Mouse (Mus musculus) heart, adult 2 months (tissue): Measurements from ENCODE around the gene Plod1. TPM values are rescaled to one million over a fixed set of nuclear protein-coding genes. Genes with fewer than 3 reads are reported as not detected.
A peak's percentile ranks its signal among the peaks of the same experiment; 100 is the strongest.

Source experiments
- DNase-seq, 2 experiments: peaks; one replicate each; pipeline ENCODE4 v3.0.0; 2021
- H3K27ac ChIP-seq: fragments of 200-600 bp; 2 replicates; pipeline ENCODE4 v1.8.1; 2022
- H3K27me3 ChIP-seq: fragments of 200-500 bp; 2 replicates; pipeline ENCODE4 v1.6.1; 2012; ENCODE audit warnings: mild to moderate bottlenecking, low read length, inconsistent platforms, mixed read lengths; ENCODE audit not compliant: control insufficient read depth, insufficient read depth
- H3K36me3 ChIP-seq: fragments of 200-500 bp; 2 replicates; pipeline ENCODE4 v1.6.1; 2012; ENCODE audit warnings: low read length, inconsistent platforms; ENCODE audit not compliant: control insufficient read depth, insufficient read depth
- H3K4me1 ChIP-seq: fragments of 200-500 bp; 2 replicates; pipeline ENCODE4 v1.6.1; 2011; ENCODE audit warnings: low read length; ENCODE audit not compliant: control insufficient read depth, insufficient read depth
- H3K4me3 ChIP-seq: fragments of 200-600 bp; 2 replicates; pipeline ENCODE4 v1.8.1; 2022
- H3K79me2 ChIP-seq: fragments of 200-500 bp; replicated peaks from 2 replicates; pipeline ENCODE4 v1.6.1; 2012; ENCODE audit warnings: mild to moderate bottlenecking, inconsistent platforms, low read length, moderate library complexity, mixed read lengths; ENCODE audit not compliant: control insufficient read depth, insufficient read depth
- H3K9ac ChIP-seq: fragments of 200-500 bp; 2 replicates; pipeline ENCODE4 v1.6.1; 2012; ENCODE audit warnings: low read depth, mild to moderate bottlenecking, control low read depth, inconsistent platforms, low read length, mixed read lengths
- CTCF ChIP-seq: fragments of 200-600 bp; IDR thresholded peaks from 2 replicates; pipeline ENCODE4 v1.8.1; 2022; ENCODE audit warnings: antibody characterized with exemption, mild to moderate bottlenecking, moderate library complexity
- EP300 ChIP-seq: fragments of 200-500 bp; IDR thresholded peaks from 2 replicates; pipeline ENCODE4 v1.6.1; 2011; ENCODE audit warnings: low read depth, low read length, control low read depth; ENCODE audit not compliant: insufficient read depth
- POLR2A ChIP-seq: fragments of 200-500 bp; IDR thresholded peaks from 2 replicates; pipeline ENCODE4 v1.6.1; 2011; ENCODE audit warnings: mild to moderate bottlenecking, low read depth, low read length, control low read depth; ENCODE audit not compliant: insufficient read depth
- WGBS: fragments of 180-500 bp; shearing (Covaris S2); methylation state at CpG from one replicate; pipeline ENCODE4 v1.1.7; 2018; 5-methylcytosine and 5-hydroxymethylcytosine counted together
- intact Hi-C: fragments of 180-260 bp; cut with DNase I; formaldehyde crosslinking; loops from one replicate; pipeline ENCODE4 v1.15.1; 2025
- polyA plus RNA-seq: library from polyadenylated mRNA; depleted of rRNA; stranded (reverse); fragments of >200 nt; gene quantifications from 2 replicates; pipeline ENCODE4 v1.2.3, GENCODE M21; 2012
- total RNA-seq, 2 experiments: library from RNA; stranded (reverse); gene quantifications; 2 replicates each; pipeline ENCODE4 v1.2.3; 2021

Plod1 gene
- total and polyA plus RNA-seq, 3 experiments: 62.4 to 88.6 (median 65.8) TPM

GRCm38 (mm10) chr4:147928136-147928535 lies 8.4 kb downstream of the Plod1 start:
- no peak for TF ChIP-seq POLR2A
- TF ChIP-seq EP300: no peak
- TF ChIP-seq CTCF: no peak
- H3K79me2 ChIP-seq: no peaks in the 10 kb centered on the region; the same call in 1 of the 2 replicates
- H3K27ac ChIP-seq: peak overlapping the region; percentile 20; the same call in 1 of the 2 replicates
- WGBS: 51% methylated on average over 9 of the region's 9 CpGs
- H3K9ac ChIP-seq: no peak overlapping the region
- intact Hi-C loops: no loop called here
- no peaks in the 10 kb centered on the region for H3K27me3 ChIP-seq
- H3K4me3 ChIP-seq: no peak overlapping the region
- H3K36me3 ChIP-seq: no peaks in the 10 kb centered on the region
- H3K4me1 ChIP-seq: peaks cover 8% of the 10 kb centered on the region
- DNase-seq: no peak

- no peak for TF ChIP-seq EP300
- 0 out of 2 replicates have a peak, but pooled peaks have one; percentile 14 for TF ChIP-seq POLR2A
- no peak overlapping the region for H3K9ac ChIP-seq
- intact Hi-C loops: no loop called here
- H3K27ac ChIP-seq: peak overlapping the region; percentile 20; the same call in 1 of the 2 replicates
- H3K36me3 ChIP-seq: no peaks in the 10 kb centered on the region
- WGBS: 41% methylated on average over 8 of the region's 8 CpGs
- peak; percentile 60 to 71 for DNase-seq
- H3K27me3 ChIP-seq: no peaks in the 10 kb centered on the region
- no peak overlapping the region for H3K4me3 ChIP-seq
- H3K4me1 ChIP-seq: peaks cover 4% of the 10 kb centered on the region
- no peaks in the 10 kb centered on the region; the same call in 1 of the 2 replicates for H3K79me2 ChIP-seq
These were observed 8.9 kb downstream of the Plod1 start for GRCm38 (mm10) chr4:147927705-147928104.

GRCm38 (mm10) chr4:147922341-147922740 lies 14.2 kb downstream of the Plod1 start:
- no peak for DNase-seq
- Histone ChIP-seq H3K4me3 (no peak overlapping the region), H3K4me1 (no peaks in the 10 kb centered on the region), H3K9ac (no peak overlapping the region), H3K27me3 (no peaks in the 10 kb centered on the region), H3K79me2 (no peaks in the 10 kb centered on the region; the same call in 1 of the 2 replicates), H3K27ac (no peak overlapping the region), H3K36me3 (no peaks in the 10 kb centered on the region)
- no peak for TF ChIP-seq EP300
- TF ChIP-seq CTCF: no peak
- TF ChIP-seq POLR2A: no peak
- intact Hi-C loops: no loop called here
- WGBS: 46% methylated on average over 11 of the region's 11 CpGs

GRCm38 (mm10) chr4:147920973-147921372 lies 15.6 kb downstream of the Plod1 start:
- TF ChIP-seq POLR2A (no peak), CTCF (no peak), EP300 (no peak)
- H3K79me2 ChIP-seq: no peaks in the 10 kb centered on the region
- H3K27ac ChIP-seq: no peak overlapping the region
- no peak overlapping the region for H3K9ac ChIP-seq
- no peak for DNase-seq
- H3K4me1 ChIP-seq: no peaks in the 10 kb centered on the region
- H3K27me3 ChIP-seq: no peaks in the 10 kb centered on the region
- 79% methylated on average over 10 of the region's 10 CpGs for WGBS
- H3K4me3 ChIP-seq: no peak overlapping the region
- no peaks in the 10 kb centered on the region for H3K36me3 ChIP-seq
- intact Hi-C loops: no loop called here

- intact Hi-C loops: loop anchor here (2.0 kb wide), 1 partner anchor 34 kb away; no protein-coding TSS in a partner anchor
- Histone ChIP-seq H3K4me1 (no peaks in the 10 kb centered on the region), H3K36me3 (no peaks in the 10 kb centered on the region), H3K9ac (no peak overlapping the region), H3K79me2 (no peaks in the 10 kb centered on the region), H3K27ac (no peak overlapping the region), H3K27me3 (no peaks in the 10 kb centered on the region), H3K4me3 (no peak overlapping the region)
- DNase-seq: no peak
- peak; percentile 78 for TF ChIP-seq CTCF
- no peak for TF ChIP-seq POLR2A
- TF ChIP-seq EP300: no peak
- 58% methylated on average over 7 of the region's 7 CpGs for WGBS
These were observed 18.0 kb downstream of the Plod1 start for GRCm38 (mm10) chr4:147918459-147919121.

- no peak overlapping the region for H3K9ac ChIP-seq
- 64% methylated on average over 5 of the region's 5 CpGs for WGBS
- H3K4me3 ChIP-seq: no peak overlapping the region
- no peak for TF ChIP-seq POLR2A
- no peak for TF ChIP-seq CTCF
- no peak for TF ChIP-seq EP300
- intact Hi-C loops: no loop called here
- H3K27me3 ChIP-seq: no peaks in the 10 kb centered on the region
- H3K36me3 ChIP-seq: no peaks in the 10 kb centered on the region; the same call in 1 of the 2 replicates
- peak in 1 of 2 experiments; percentile 46 for DNase-seq
- no peak overlapping the region for H3K27ac ChIP-seq
- no peaks in the 10 kb centered on the region for H3K79me2 ChIP-seq
- peaks cover 9% of the 10 kb centered on the region for H3K4me1 ChIP-seq
These were observed 27.1 kb downstream of the Plod1 start for GRCm38 (mm10) chr4:147909486-147909885.
